Mouse (Mus musculus): ENCODE data around the gene Rnf185.

- TF ChIP-seq CTCF (conservative IDR thresholded peaks at IDR 0.05; ENCODE audit: low read length) (no peak), POU5F1 (IDR thresholded peaks at IDR 0.05; ENCODE audit: borderline replicate concordance, low read length) (no peak)
Measured at GRCm38 (mm10) chr11:3487952-3488570, 35.9 kb upstream of the Rnf185 start, which contains the start of gene Pla2g3.

Measured in E14TG2a.4 (cell line).